Mouse (Mus musculus) megakaryocyte, embryonic 14.5 days (primary cell): ENCODE data around the gene H2-T24. TPM values are rescaled to one million over a fixed set of nuclear protein-coding genes. Genes with fewer than 3 reads are reported as not detected.

Source experiments
- H3K27me3 ChIP-seq: replicated peaks from 2 replicates; pipeline ENCODE3; 2012; ENCODE audit warnings: inconsistent platforms
- H3K36me3 ChIP-seq: replicated peaks from 2 replicates; pipeline ENCODE3; 2012; ENCODE audit warnings: low read length, inconsistent platforms, mixed read lengths
- H3K4me1 ChIP-seq: 2 replicates; pipeline ENCODE4 v1.6.1; 2012; ENCODE audit warnings: inconsistent platforms
- H3K4me3 ChIP-seq: replicated peaks from 2 replicates; pipeline ENCODE3; 2012; ENCODE audit warnings: moderate library complexity, mild to moderate bottlenecking, inconsistent platforms
- H3K9me3 ChIP-seq: 2 replicates; pipeline ENCODE4 v1.6.1; 2012; ENCODE audit warnings: inconsistent platforms
- FLI1 ChIP-seq: IDR thresholded peaks from 2 replicates; pipeline ENCODE4 v1.6.1; 2012; ENCODE audit warnings: low read length, inconsistent platforms, mixed read lengths
- GATA1 ChIP-seq: IDR thresholded peaks from 3 replicates; pipeline ENCODE4 v1.6.1; 2012; ENCODE audit warnings: mixed read lengths, low read length, inconsistent platforms, borderline replicate concordance
- polyA plus RNA-seq: library from polyadenylated mRNA; stranded (reverse); fragments of >175 nt; gene quantifications from 2 replicates; pipeline ENCODE4 v1.2.3, GENCODE M21; 2012; ENCODE audit warnings: low replicate concordance; ENCODE audit not compliant: insufficient read depth

The H2-T24 gene
- polyA plus RNA-seq, 1 experiment = 3.9 TPM

DNA sequence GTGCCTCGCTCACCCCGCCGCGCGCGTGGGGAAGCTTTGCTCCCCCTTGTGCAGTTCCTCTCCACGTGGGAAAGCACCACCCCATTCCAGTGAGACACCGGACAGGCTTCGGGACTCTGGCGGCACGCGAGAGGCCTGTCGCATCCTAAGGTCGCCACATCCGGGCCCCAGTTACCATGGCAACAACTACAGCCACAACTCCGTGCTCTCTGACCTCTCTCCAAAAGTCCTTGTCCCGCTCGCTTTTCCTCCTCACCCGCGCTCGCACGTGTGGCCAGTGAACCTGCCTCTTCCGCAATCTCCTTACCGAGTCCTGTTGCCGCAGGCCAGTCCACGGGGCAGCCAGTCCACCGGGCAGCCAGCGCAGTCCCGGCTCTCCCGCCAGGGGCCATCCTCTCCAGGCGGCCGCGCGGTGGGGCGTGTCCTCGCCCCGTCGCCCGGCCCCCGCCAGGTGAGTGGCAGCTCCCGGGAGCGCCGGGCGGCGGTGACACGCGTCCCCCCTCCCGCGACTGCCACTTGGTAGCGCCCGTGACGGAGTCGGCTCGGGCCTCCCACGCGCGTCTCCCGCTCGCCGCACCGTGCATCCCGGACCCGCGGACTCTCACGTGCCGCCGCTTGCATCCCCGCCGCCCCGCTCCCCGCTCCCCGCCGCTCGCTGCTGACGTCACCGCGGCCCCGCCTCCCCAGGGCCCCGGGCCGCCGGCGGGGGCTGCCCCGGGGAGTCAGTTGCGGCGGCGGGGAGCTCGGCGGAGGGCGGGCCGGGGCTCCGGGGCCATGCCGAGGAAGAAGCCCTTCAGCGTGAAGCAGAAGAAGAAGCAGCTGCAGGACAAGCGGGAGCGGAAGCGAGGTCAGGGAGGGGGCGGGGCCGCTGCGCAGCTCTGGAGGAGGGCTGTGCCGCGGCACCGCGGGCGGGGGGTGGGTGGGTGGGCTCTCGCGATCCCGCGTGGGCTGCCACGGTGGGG lies 40.7 kb downstream of the H2-T24 start, which contains the start of the genes Gnl1 and Prr3:
Gnl1 (plus strand) TSS at position 451 of the 962 bp plus-strand sequence.
Prr3 (minus strand) TSS at position 836 of the 962 bp plus-strand sequence.
- H3K4me3 ChIP-seq = peak within 1 kb of the TSS; percentile 95
- peaks cover 48% of the 10 kb centered on the region for H3K36me3 ChIP-seq
- TF ChIP-seq GATA1 = no peak
- peak; percentile 18; the same call in 1 of the 2 replicates for TF ChIP-seq FLI1
- H3K9me3 ChIP-seq = no peaks in the 10 kb centered on the region
- H3K4me1 ChIP-seq = peaks cover 29% of the 10 kb centered on the region
- no peaks in the 10 kb centered on the region for H3K27me3 ChIP-seq

DNA sequence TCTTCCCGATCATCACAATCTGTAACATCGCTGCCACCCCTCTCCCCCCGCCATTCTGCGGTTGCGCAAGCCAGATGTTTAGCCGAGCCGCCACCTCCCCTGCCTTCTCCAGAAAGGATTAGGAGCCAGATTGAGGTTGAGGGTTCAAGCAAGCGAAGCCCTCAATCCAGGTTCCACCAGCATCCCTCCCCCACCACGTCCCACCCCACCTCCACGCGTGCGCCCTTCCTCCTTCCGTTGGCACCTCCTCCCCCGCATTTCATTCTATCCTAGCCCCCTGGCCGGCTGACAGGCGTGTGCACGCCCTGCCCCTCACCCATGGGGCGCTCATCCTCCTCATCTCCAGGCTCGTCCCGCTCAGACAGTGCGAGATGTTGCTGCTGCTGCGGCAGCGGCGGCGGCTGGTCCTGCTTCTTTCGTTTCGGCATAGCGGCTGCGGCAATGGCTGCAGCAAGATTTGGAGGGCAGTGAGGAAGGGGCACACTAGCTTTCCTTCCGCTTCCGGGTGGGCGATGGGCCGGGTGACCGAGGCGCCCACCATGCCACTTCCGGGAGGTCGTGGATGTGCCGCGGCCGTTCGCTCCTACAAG lies 41.5 kb downstream of the H2-T24 start:
- Histone ChIP-seq H3K4me3 (peak overlapping the region; percentile 95), H3K9me3 (no peaks in the 10 kb centered on the region), H3K27me3 (no peaks in the 10 kb centered on the region), H3K4me1 (peaks cover 29% of the 10 kb centered on the region), H3K36me3 (peaks cover 51% of the 10 kb centered on the region)
- TF ChIP-seq GATA1 (no peak), FLI1 (no peak)

DNA sequence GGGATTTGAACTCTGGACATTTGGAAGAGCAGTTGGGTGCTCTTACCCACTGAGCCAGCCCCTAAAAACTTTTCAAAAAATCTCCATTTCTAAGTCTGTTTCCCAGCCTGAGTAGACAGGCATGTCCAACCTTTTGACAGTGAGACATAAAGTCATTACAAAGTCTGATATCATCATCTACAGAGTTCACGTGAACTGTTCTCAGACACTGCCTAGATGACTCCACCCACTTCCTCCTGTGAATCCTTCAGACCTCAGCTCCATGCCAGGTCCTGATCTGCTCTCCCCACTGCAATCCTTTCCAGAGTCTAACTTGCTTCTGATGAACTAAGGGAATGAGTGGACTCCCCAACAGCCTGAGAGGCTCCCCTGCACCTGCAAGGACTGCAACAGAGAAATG lies 48.2 kb downstream of the H2-T24 start:
- Histone ChIP-seq H3K9me3 (no peaks in the 10 kb centered on the region), H3K4me1 (peaks cover 27% of the 10 kb centered on the region), H3K4me3 (no peak overlapping the region), H3K36me3 (peaks cover 42% of the 10 kb centered on the region), H3K27me3 (no peaks in the 10 kb centered on the region)
- TF ChIP-seq GATA1 (no peak), FLI1 (no peak)

DNA sequence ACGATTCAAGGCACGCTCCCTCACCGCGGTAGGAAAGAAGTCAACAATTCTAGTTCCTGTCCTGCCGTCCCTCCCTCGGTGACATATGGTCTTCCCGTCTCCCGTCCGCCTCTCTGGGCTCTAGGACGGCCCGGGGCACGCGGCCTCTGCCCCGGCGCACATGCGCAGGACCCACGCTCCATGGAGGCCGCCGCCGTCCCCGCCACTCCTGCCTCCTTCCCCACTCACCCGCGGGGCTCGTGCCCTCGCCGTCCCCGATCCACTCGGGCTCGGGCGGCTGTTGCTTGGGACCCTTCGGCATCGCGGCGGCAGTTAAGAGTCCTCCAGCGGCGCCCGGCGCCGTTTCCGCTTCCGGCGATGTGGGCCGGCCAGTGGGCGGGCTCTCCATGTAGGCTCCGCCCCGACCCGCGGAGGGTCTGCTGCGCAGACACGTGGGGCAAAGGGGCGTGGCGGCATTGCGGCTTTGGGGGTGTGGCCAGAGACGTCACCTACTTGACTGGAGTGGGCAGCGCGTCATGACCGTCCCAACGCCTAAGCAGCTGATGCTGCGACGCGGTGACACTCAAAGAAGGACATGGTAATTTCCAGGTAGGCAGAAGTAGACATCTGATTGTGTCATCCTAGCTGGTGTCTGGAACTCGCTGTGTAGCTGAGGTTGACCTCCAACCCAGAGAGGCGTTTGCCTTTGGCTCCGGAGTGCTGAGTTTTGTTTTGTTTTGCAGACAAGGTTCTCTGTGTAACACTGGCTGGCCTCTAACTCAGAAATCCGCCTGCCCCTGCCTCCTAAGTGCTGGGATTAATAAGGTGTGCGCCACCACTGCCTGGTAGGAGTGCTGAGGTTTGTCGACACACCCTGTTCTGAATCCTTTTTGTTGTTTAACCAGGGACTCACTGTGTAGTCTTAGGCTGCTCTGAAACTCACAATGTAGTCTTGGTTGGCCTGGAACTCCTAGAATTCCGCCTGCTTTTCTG lies 50.7 kb downstream of the H2-T24 start, which contains the start of gene Abcf1:
Abcf1 (minus strand) TSS at position 344 of the 972 bp plus-strand sequence.
- Histone ChIP-seq H3K9me3 (no peaks in the 10 kb centered on the region), H3K27me3 (no peaks in the 10 kb centered on the region), H3K4me1 (peaks cover 38% of the 10 kb centered on the region), H3K36me3 (peaks cover 50% of the 10 kb centered on the region), H3K4me3 (peak within 1 kb of the TSS; percentile 100)
- no peak for TF ChIP-seq GATA1
- TF ChIP-seq FLI1 = no peak

DNA sequence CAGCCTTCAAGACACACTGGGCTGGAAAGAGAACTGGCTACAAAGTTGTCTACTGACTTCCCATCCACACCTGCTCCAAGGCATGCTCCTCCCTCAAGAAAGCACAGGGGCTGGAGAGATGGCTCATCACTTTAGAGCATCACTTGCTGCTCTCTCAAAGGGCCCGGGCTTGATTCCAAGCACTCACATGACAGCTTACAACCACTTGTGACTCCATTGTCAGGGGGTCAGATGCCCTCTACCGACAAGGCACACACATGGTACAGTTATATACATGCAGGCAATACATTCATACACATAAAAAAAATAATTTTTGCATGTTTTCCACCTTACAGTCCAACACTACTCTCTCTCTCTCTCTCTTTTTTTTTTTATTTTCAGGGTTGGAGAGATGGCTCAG lies 52.7 kb downstream of the H2-T24 start:
- no peak overlapping the region for H3K4me3 ChIP-seq
- H3K36me3 ChIP-seq = peaks cover 55% of the 10 kb centered on the region
- no peaks in the 10 kb centered on the region for H3K27me3 ChIP-seq
- peaks cover 38% of the 10 kb centered on the region for H3K4me1 ChIP-seq
- no peaks in the 10 kb centered on the region for H3K9me3 ChIP-seq
- TF ChIP-seq FLI1 (no peak), GATA1 (no peak)

DNA sequence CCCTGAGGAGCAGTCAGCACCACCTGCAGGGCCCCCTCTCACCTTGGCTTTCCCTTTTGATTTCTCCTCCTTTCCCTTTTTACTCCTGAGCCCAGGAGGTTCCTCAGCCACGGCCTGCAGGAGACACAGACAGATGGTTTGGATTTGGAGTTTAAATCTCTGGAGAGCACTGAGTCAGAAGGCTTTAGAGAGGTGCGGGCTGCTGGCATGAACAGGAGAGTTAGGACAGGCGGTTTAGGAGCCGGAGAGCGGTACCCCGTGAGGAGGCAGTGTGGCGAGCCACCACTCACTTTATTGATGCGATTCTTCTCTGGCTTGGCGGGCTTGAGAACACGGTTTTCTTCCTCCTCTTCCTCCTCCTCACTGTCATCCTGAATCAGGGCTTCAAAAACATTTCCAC lies 57.1 kb downstream of the H2-T24 start:
- H3K4me1 ChIP-seq = peaks cover 28% of the 10 kb centered on the region
- no peaks in the 10 kb centered on the region for H3K9me3 ChIP-seq
- H3K4me3 ChIP-seq = no peak overlapping the region
- H3K36me3 ChIP-seq = peaks cover 93% of the 10 kb centered on the region
- TF ChIP-seq FLI1 (no peak), GATA1 (no peak)
- no peaks in the 10 kb centered on the region for H3K27me3 ChIP-seq

DNA sequence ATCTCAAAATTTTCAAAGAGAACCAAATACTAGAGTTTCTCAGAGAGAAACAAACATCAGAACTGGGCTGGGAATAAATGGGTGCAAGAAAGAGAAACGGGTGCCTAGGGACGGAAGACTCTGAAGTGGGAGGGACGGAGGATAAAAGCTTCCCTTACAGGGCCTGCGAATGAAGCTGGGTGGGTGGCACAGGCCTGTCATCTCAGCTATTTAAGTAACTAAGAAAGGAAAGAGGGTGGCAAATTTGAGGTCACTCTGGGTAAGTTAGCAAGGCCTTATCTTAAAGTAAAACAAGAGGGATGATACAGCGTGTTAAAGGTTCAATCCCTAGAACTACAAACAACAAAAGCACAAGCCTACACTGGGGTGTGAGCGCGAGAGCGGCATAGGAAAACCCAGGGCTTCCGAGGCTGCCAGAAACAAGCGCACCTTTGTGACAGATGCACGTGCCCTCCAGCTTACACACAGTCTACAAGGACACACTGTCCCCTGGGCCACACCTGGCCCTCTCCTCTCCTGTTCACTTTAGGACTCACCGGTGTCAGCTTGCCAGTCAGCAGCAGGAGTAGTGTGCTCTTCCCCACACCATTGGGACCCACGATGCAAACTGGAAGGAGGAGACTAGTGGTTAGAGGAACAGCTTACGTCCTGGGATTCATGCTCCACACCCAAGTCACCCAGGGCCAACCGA lies 61.7 kb downstream of the H2-T24 start:
- H3K9me3 ChIP-seq = no peaks in the 10 kb centered on the region
- peaks cover 12% of the 10 kb centered on the region for H3K4me1 ChIP-seq
- H3K4me3 ChIP-seq = no peak overlapping the region
- no peaks in the 10 kb centered on the region for H3K27me3 ChIP-seq
- TF ChIP-seq GATA1 = no peak
- TF ChIP-seq FLI1 = no peak
- H3K36me3 ChIP-seq = peaks cover 88% of the 10 kb centered on the region

Other genes with a start within 250 kb of the H2-T24 start
- 62.2 and 65.8 TPM in 2 replicates for gene Ier3, start 198.9 kb downstream of the H2-T24 start, polyA plus RNA-seq
- 43.6 and 163 TPM in 2 replicates for gene Flot1, start 197.3 kb downstream of the H2-T24 start, polyA plus RNA-seq
- gene Tubb5, start 182.3 kb downstream of the H2-T24 start, polyA plus RNA-seq = 96.5 and 217 TPM in 2 replicates
- gene Mdc1, start 179.0 kb downstream of the H2-T24 start, polyA plus RNA-seq = 1.2 and 2.3 TPM in 2 replicates
- 5.6 TPM in 1 of 2 replicates, not detected in the other for gene Nrm, start 159.2 kb downstream of the H2-T24 start, polyA plus RNA-seq
- 153 and 168 TPM in 2 replicates for gene Ppp1r18, start 155.0 kb downstream of the H2-T24 start, polyA plus RNA-seq
- 23.2 and 32.1 TPM in 2 replicates for gene Dhx16, start 140.7 kb downstream of the H2-T24 start, polyA plus RNA-seq
- gene 2310061I04Rik, start 123.1 kb downstream of the H2-T24 start, polyA plus RNA-seq = 101 and 470 TPM in 2 replicates
- 15.4 and 23.3 TPM in 2 replicates for gene Atat1, start 110.5 kb downstream of the H2-T24 start, polyA plus RNA-seq
- 5.7 TPM in 1 of 2 replicates, not detected in the other for gene Mrps18b, start 104.2 kb downstream of the H2-T24 start, polyA plus RNA-seq
- gene Ppp1r10, start 104.1 kb downstream of the H2-T24 start, polyA plus RNA-seq = 28.5 and 36.4 TPM in 2 replicates
- 86.0 and 161 TPM in 2 replicates for gene Abcf1, start 50.8 kb downstream of the H2-T24 start, polyA plus RNA-seq
- 63.9 and 75.7 TPM in 2 replicates for gene Gnl1, start 40.7 kb downstream of the H2-T24 start, polyA plus RNA-seq
- gene Prr3, start 40.3 kb downstream of the H2-T24 start, polyA plus RNA-seq = 11.4 and 13.7 TPM in 2 replicates
- 13.8 and 44.0 TPM in 2 replicates for gene H2-T23, start 12.3 kb upstream of the H2-T24 start, polyA plus RNA-seq
- gene H2-T22, start 22.2 kb upstream of the H2-T24 start, polyA plus RNA-seq = 6.2 TPM in 1 of 2 replicates, not detected in the other
- gene Gm6034, start 22.4 kb upstream of the H2-T24 start, polyA plus RNA-seq = 0.25 TPM in 1 of 2 replicates, not detected in the other
- gene Gm11127, start 37.8 kb upstream of the H2-T24 start, polyA plus RNA-seq = 20.5 TPM in 1 of 2 replicates, not detected in the other
- gene Gm19684, start 101.1 kb upstream of the H2-T24 start, polyA plus RNA-seq = 0.29 TPM in 1 of 2 replicates, not detected in the other
- gene Gm7030, start 108.9 kb upstream of the H2-T24 start, polyA plus RNA-seq = 0.46 TPM in 1 of 2 replicates, not detected in the other
- not detected in 2 replicates for gene Gm8909, start 148.0 kb upstream of the H2-T24 start, polyA plus RNA-seq
- not detected in 2 replicates for gene H2-T3, start 169.7 kb upstream of the H2-T24 start, polyA plus RNA-seq
- 81.8 and 103 TPM in 2 replicates for gene Rpp21, start 237.5 kb upstream of the H2-T24 start, polyA plus RNA-seq